Mouse (Mus musculus) MEL (cell line): ENCODE data around the gene Rcbtb1. TPM values are rescaled to one million over a fixed set of nuclear protein-coding genes. Genes with fewer than 3 reads are reported as not detected.

Source experiments
- DNase-seq: peaks from one replicate; pipeline ENCODE4 v3.0.0; 2011; ENCODE audit warnings: low read depth, low spot score
- H3K27ac ChIP-seq: 2 replicates; pipeline ENCODE4 v1.5.1; 2012; ENCODE audit warnings: low read depth, mild to moderate bottlenecking, control low read depth, low read length, moderate library complexity; ENCODE audit not compliant: control insufficient read depth
- H3K27me3 ChIP-seq, 2 experiments: fragments of 150-350 bp in 1 of 2; sonication (generic) in 1 of 2; 2 replicates each; pipeline ENCODE4 v1.6.1; 2012; ENCODE audit warnings: low read length in 2 of 2, mild to moderate bottlenecking in 2 of 2, improper control_type of control experiment in 1 of 2, moderate library complexity in 1 of 2; ENCODE audit not compliant: insufficient read depth in 2 of 2, control insufficient read depth in 1 of 2
- H3K36me3 ChIP-seq, 2 experiments: 2 replicates each; pipeline ENCODE4 v1.6.1; 2012 to 2014; ENCODE audit warnings: low read length in 2 of 2, improper control_type of control experiment in 1 of 2, inconsistent platforms in 1 of 2, mild to moderate bottlenecking in 1 of 2; ENCODE audit not compliant: insufficient read depth in 2 of 2, control insufficient read depth in 1 of 2
- H3K4me1 ChIP-seq, 2 experiments: fragments of 150-350 bp in 1 of 2; sonication (generic) in 1 of 2; 2 replicates each; pipeline ENCODE4 v1.6.1; 2012; ENCODE audit warnings: low read length in 2 of 2, improper control_type of control experiment in 1 of 2, mild to moderate bottlenecking in 1 of 2; ENCODE audit not compliant: insufficient read depth in 2 of 2, control insufficient read depth in 1 of 2
- H3K4me3 ChIP-seq, 2 experiments: fragments of 150-350 bp in 1 of 2; sonication (generic) in 1 of 2; 2 replicates each; pipeline ENCODE4 v1.5.1; 2012; ENCODE audit warnings: low read depth in 2 of 2, low read length in 2 of 2, mild to moderate bottlenecking in 2 of 2, moderate library complexity in 2 of 2, control low read depth in 1 of 2, improper control_type of control experiment in 1 of 2; ENCODE audit not compliant: control insufficient read depth in 1 of 2, insufficient read depth in 1 of 2
- H3K79me2 ChIP-seq: 2 replicates; pipeline ENCODE4 v1.6.1; 2012; ENCODE audit warnings: mild to moderate bottlenecking, low read length, moderate library complexity; ENCODE audit not compliant: control insufficient read depth, poor library complexity, insufficient read depth
- H3K9ac ChIP-seq: 2 replicates; pipeline ENCODE4 v1.6.1; 2012; ENCODE audit warnings: low read depth, mild to moderate bottlenecking, control low read depth, low read length, moderate library complexity; ENCODE audit not compliant: control insufficient read depth, poor library complexity, severe bottlenecking
- H3K9me3 ChIP-seq: fragments of 150-350 bp; sonication (generic); replicated peaks from 2 replicates; pipeline ENCODE4 v1.6.1; 2012; ENCODE audit warnings: mild to moderate bottlenecking, low read length, improper control_type of control experiment, moderate library complexity; ENCODE audit not compliant: insufficient read depth
- CTCF ChIP-seq, 3 experiments: IDR thresholded peaks in 2 of 3; conservative IDR thresholded peaks in 1 of 3; 2 replicates each; pipeline ENCODE4 v1.5.1; 2011 to 2012; ENCODE audit warnings: low read length in 3 of 3, low read depth in 2 of 3, mild to moderate bottlenecking in 2 of 3, improper control_type of control experiment in 1 of 3, inconsistent platforms in 1 of 3, mixed read lengths in 1 of 3, moderate library complexity in 1 of 3; ENCODE audit not compliant: control insufficient read depth in 1 of 3, insufficient read depth in 1 of 3, poor library complexity in 1 of 3, severe bottlenecking in 1 of 3
- ELF1 ChIP-seq: IDR thresholded peaks from 2 replicates; pipeline ENCODE4 v1.6.1; 2014; ENCODE audit warnings: low read depth, mild to moderate bottlenecking, inconsistent platforms, low read length, improper control_type of control experiment, moderate library complexity
- GABPA ChIP-seq: IDR thresholded peaks from 2 replicates; pipeline ENCODE4 v1.6.1; 2012; ENCODE audit warnings: low read depth, mild to moderate bottlenecking, inconsistent platforms, low read length, improper control_type of control experiment, moderate library complexity
- GATA1 ChIP-seq: IDR thresholded peaks from 2 replicates; pipeline ENCODE4 v1.6.1; 2011; ENCODE audit warnings: low read depth, low read length, improper control_type of control experiment
- HCFC1 ChIP-seq: IDR thresholded peaks from 2 replicates; pipeline ENCODE4 v1.6.1; 2012; ENCODE audit warnings: low read depth, mild to moderate bottlenecking, inconsistent platforms, low read length, improper control_type of control experiment, moderate library complexity
- MAFK ChIP-seq: IDR thresholded peaks from 2 replicates; pipeline ENCODE4 v1.6.1; 2011; ENCODE audit warnings: low read depth, mild to moderate bottlenecking, low read length, improper control_type of control experiment, borderline replicate concordance
- MEF2A ChIP-seq: IDR thresholded peaks from 2 replicates; pipeline ENCODE4 v1.6.1; 2014; ENCODE audit warnings: low read depth, mild to moderate bottlenecking, inconsistent platforms, low read length, improper control_type of control experiment; ENCODE audit not compliant: poor library complexity, insufficient replicate concordance, severe bottlenecking; ENCODE audit errors: extremely low read depth
- NELFE ChIP-seq: IDR thresholded peaks from 2 replicates; pipeline ENCODE4 v1.6.1; 2011; ENCODE audit warnings: low read depth, low read length, improper control_type of control experiment
- POLR2AphosphoS5 ChIP-seq: IDR thresholded peaks from 2 replicates; pipeline ENCODE4 v1.6.1; 2012; ENCODE audit warnings: low read depth, borderline replicate concordance, mild to moderate bottlenecking, inconsistent platforms, low read length, moderate library complexity, mixed read lengths
- RCOR1 ChIP-seq: IDR thresholded peaks from 2 replicates; pipeline ENCODE4 v1.6.1; 2012; ENCODE audit warnings: low read depth, mild to moderate bottlenecking, inconsistent platforms, low read length, improper control_type of control experiment
- TCF12 ChIP-seq: IDR thresholded peaks from 2 replicates; pipeline ENCODE4 v1.6.1; 2014; ENCODE audit warnings: low read depth, mild to moderate bottlenecking, inconsistent platforms, low read length, improper control_type of control experiment, moderate library complexity
- UBTF ChIP-seq: IDR thresholded peaks from 2 replicates; pipeline ENCODE4 v1.6.1; 2012; ENCODE audit warnings: low read depth, mild to moderate bottlenecking, inconsistent platforms, low read length, improper control_type of control experiment, moderate library complexity, borderline replicate concordance; ENCODE audit not compliant: insufficient read depth
- USF1 ChIP-seq: IDR thresholded peaks from 2 replicates; pipeline ENCODE4 v1.6.1; 2014; ENCODE audit warnings: low read depth, mild to moderate bottlenecking, inconsistent platforms, low read length, improper control_type of control experiment, moderate library complexity
- USF2 ChIP-seq, 2 experiments: IDR thresholded peaks; 2 replicates each; pipeline ENCODE4 v1.6.1; 2011 to 2012; ENCODE audit warnings: improper control_type of control experiment in 2 of 2, low read length in 2 of 2, borderline replicate concordance in 1 of 2, inconsistent platforms in 1 of 2, low read depth in 1 of 2, mild to moderate bottlenecking in 1 of 2; ENCODE audit not compliant: insufficient read depth in 1 of 2
- ZC3H11A ChIP-seq: IDR thresholded peaks from 2 replicates; pipeline ENCODE4 v1.6.1; 2012; ENCODE audit warnings: low read depth, mild to moderate bottlenecking, inconsistent platforms, low read length, improper control_type of control experiment
- polyA plus RNA-seq, 2 experiments: library from polyadenylated mRNA; stranded (reverse) in 1 of 2; unstranded in 1 of 2; fragments of >175 nt in 1 of 2; fragments of >200 nt in 1 of 2; gene quantifications; 2 replicates each; pipeline versions ENCODE4 v1.2.1 to v1.2.4; 2012; ENCODE audit warnings: low replicate concordance in 2 of 2, low read depth in 1 of 2; ENCODE audit not compliant: insufficient read length in 2 of 2, insufficient read depth in 1 of 2, missing spikeins in 1 of 2
- total RNA-seq: library from RNA; depleted of rRNA; stranded (reverse); fragments of 300-350 nt; gene quantifications from 2 replicates; pipeline ENCODE4 v1.2.3, GENCODE M21; 2012

Gene Rcbtb1
- total and polyA plus RNA-seq, 3 experiments: 4.4 to 6.7 TPM; not detected in 1

DNA sequence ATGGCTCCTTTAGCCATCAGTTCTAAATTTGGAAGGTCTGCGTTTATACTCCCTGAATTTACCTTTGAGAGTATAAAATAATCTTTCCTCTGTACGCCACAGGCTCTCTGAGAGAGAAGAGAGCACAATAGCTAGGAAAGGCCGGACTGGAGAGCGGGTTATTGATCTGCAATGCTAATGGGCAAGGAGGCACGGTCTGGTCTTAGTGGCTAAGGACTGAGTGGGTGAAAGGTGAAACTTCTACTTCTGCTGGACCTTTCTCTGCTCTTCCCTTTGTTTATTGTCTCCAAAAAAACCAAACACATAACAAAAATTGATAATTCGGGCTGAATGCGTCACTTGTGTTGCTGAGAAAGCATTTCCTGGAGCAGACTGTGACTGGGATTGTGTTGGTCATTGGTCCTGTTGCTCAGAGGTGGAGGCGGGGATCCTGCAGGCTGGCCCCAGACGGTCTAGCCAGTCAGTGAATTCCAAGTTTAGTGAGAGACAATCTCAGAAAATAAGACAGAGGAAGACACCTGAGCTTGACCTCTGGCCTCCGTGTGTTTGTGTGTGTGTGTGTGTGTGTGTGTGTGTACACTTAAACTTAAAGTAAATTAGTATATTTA lies 5.1 kb downstream of the Rcbtb1 start (continued):
- TF ChIP-seq POLR2AphosphoS5: no peak

DNA sequence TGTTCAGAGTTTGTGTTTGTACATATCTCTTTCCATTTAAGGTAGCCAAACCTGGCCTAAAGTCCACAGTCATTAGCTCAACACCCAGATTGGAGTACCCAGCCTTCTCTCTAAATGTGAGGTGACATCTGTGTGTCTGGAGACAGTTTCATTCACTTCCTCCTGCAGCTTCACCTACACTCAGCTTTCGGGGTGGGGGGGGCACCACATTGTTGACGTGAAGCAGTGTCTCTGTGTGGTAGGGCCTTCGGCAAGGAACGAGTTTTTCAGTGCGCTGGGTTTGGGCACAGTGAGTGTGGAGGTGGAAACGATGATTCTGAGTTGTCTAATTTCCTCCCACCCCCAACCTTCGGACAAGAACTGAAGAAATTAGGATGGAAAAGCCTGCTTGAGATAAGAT lies 8.0 kb downstream of the Rcbtb1 start:
- H3K27ac ChIP-seq: no peak overlapping the region
- H3K36me3 ChIP-seq: no peaks in the 10 kb centered on the region
- no peak overlapping the region for H3K4me3 ChIP-seq
- H3K9ac ChIP-seq: no peak overlapping the region
- no peak for DNase-seq
- TF ChIP-seq ZC3H11A: no peak
- no peak for TF ChIP-seq USF1
- no peak for TF ChIP-seq MEF2A
- no peak for TF ChIP-seq UBTF
- TF ChIP-seq GABPA: no peak
- no peak for TF ChIP-seq HCFC1
- TF ChIP-seq USF2 (IDR thresholded peaks at IDR 0.05; ENCODE audit: borderline replicate concordance in 1 of 2, insufficient read depth in 1 of 2, low read depth in 1 of 2, low read length in 2 of 2): no peak
- TF ChIP-seq GATA1: no peak
- TF ChIP-seq RCOR1: no peak
- TF ChIP-seq NELFE: no peak
- TF ChIP-seq, all 39 proteins: peak for 0
- no peaks in the 10 kb centered on the region for H3K27me3 ChIP-seq
- H3K4me1 ChIP-seq: no peaks in the 10 kb centered on the region
- no peaks in the 10 kb centered on the region for H3K9me3 ChIP-seq
- no peaks in the 10 kb centered on the region for H3K79me2 ChIP-seq

- Histone ChIP-seq H3K4me3 (no peak overlapping the region), H3K79me2 (no peaks in the 10 kb centered on the region), H3K4me1 (no peaks in the 10 kb centered on the region), H3K36me3 (no peaks in the 10 kb centered on the region), H3K9me3 (no peaks in the 10 kb centered on the region), H3K9ac (no peak overlapping the region), H3K27ac (no peak overlapping the region), H3K27me3 (no peaks in the 10 kb centered on the region)
- TF ChIP-seq TCF12: no peak
- no peak for TF ChIP-seq NELFE
- TF ChIP-seq ELF1: no peak
- no peak for TF ChIP-seq MAFK
- no peak for TF ChIP-seq CTCF (IDR thresholded peaks at IDR 0.05 in 2 of 3, conservative IDR thresholded peaks at IDR 0.05 in 1 of 3; ENCODE audit: control insufficient read depth in 1 of 3, insufficient read depth in 1 of 3, low read depth in 2 of 3, low read length in 3 of 3, poor library complexity in 1 of 3, severe bottlenecking in 1 of 3)
- DNase-seq: no peak
Measured at GRCm38 (mm10) chr14:59209816-59210215, 8.8 kb downstream of the Rcbtb1 start.
